Mouse (Mus musculus) small intestine, adult 2 months (tissue): ENCODE results near the gene Rbm5. TPM values are rescaled to one million over a fixed set of nuclear protein-coding genes. Genes with fewer than 3 reads are reported as not detected.

Experiments
- H3K27ac ChIP-seq: fragments of 200-500 bp; 2 replicates; pipeline ENCODE4 v1.5.1; 2012; ENCODE audit warnings: low read depth, low read length, control low read depth, inconsistent platforms; ENCODE audit not compliant: insufficient read depth
- H3K27me3 ChIP-seq: fragments of 200-500 bp; 2 replicates; pipeline ENCODE4 v1.6.1; 2012; ENCODE audit warnings: mild to moderate bottlenecking, moderate library complexity, low read length, inconsistent platforms; ENCODE audit not compliant: control insufficient read depth, insufficient read depth
- H3K36me3 ChIP-seq: fragments of 200-500 bp; 2 replicates; pipeline ENCODE4 v1.6.1; 2012; ENCODE audit warnings: mild to moderate bottlenecking, low read length, control low read depth, inconsistent platforms; ENCODE audit not compliant: control insufficient read depth, insufficient read depth
- H3K4me1 ChIP-seq: fragments of 200-500 bp; 2 replicates; pipeline ENCODE4 v1.6.1; 2012; ENCODE audit warnings: low read length, inconsistent platforms, mixed read lengths; ENCODE audit not compliant: control insufficient read depth, insufficient read depth, insufficient read length
- H3K4me3 ChIP-seq: fragments of 200-500 bp; 2 replicates; pipeline ENCODE4 v1.5.1; 2012; ENCODE audit warnings: low read depth, mild to moderate bottlenecking, control low read depth, inconsistent platforms, low read length, moderate library complexity
- CTCF ChIP-seq: fragments of 200-500 bp; IDR thresholded peaks from 2 replicates; pipeline ENCODE4 v1.5.1; 2012; ENCODE audit warnings: low read depth, mild to moderate bottlenecking, control low read depth, inconsistent platforms, low read length, moderate library complexity, mixed read lengths; ENCODE audit not compliant: insufficient replicate concordance, insufficient read length; ENCODE audit errors: extremely low read depth
- POLR2A ChIP-seq: fragments of 200-500 bp; IDR thresholded peaks from 2 replicates; pipeline ENCODE4 v1.6.1; 2012; ENCODE audit warnings: low read depth, mild to moderate bottlenecking, control low read depth, inconsistent platforms, low read length, moderate library complexity
- WGBS: fragments of 180-500 bp; shearing (Covaris S2); methylation state at CpG from one replicate; pipeline ENCODE4 v1.1.7; 2018; 5-methylcytosine and 5-hydroxymethylcytosine counted together
- polyA plus RNA-seq: library from polyadenylated mRNA; depleted of rRNA; stranded (reverse); fragments of >200 nt; gene quantifications from 2 replicates; pipeline ENCODE4 v1.2.3, GENCODE M21; 2012; rRNA removed

Gene Rbm5
- 18.0 and 48.9 TPM in 2 replicates for polyA plus RNA-seq

DNA sequence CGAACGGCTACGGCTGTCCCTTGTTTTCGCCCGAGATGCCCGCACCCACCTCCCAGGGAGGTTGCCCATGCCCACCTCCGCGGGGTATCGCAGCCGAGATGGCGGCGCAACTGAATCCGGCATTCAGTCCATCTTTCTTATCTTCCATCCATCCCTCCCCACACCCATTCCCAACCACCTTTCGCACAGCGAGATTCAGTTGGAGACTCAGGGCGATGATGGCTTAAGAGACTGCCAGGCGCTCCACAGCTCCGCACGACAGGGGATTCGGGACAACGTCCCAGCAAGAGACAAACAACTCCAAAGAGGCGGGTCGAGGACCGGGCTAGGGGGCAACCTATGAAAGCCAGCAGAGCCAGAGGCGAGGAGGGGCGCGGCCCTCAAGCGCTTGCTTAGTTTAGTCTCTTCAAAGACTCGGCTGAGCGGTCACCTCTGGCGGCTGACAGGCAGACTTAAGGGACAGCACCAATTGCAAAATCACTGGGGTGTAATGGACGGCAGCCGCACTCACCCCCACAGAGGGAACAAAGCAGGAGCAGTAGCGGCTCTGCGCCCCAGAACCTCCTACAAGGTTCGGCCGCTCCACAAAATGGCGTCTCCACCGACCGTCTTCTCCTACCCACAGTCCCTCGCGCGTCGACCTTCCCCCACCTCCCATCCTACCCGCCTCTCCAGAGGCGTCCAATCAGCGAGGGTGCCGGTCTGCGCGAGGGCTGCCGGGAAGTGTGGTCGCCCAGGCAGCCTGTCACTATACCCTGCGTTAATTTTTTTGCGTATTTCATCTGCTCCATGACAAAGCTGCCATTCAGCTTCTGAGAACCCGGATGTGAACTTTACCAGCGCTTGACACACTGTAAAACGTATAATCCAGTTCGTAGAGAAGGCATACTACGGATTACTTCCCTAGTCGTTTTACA, at the start of gene Rbm5:
Gene Rbm5 (minus strand): TSS at position 623 of the 917 bp plus-strand sequence.
- Histone ChIP-seq H3K4me3 (peak within 1 kb of the TSS; percentile 84), H3K36me3 (peaks cover 35% of the 10 kb centered on the region), H3K27me3 (no peaks in the 10 kb centered on the region), H3K27ac (peak within 1 kb of the TSS; percentile 88), H3K4me1 (peaks cover 3% of the 10 kb centered on the region; the same call in 1 of the 2 replicates)
- WGBS, result under 1% methylated on average over 60 of the region's 60 CpGs
- TF ChIP-seq POLR2A (peak; percentile 93), CTCF (no peak)

GRCm38 (mm10) chr9:107812132-107812531, 41.3 kb upstream of the Rbm5 start:
- H3K4me1 ChIP-seq, result no peaks in the 10 kb centered on the region
- TF ChIP-seq CTCF, result no peak
- H3K4me3 ChIP-seq, result no peak overlapping the region
- peaks cover 25% of the 10 kb centered on the region for H3K36me3 ChIP-seq
- H3K27ac ChIP-seq, result no peak overlapping the region
- WGBS, result 91% methylated on average over 1 of the region's 1 CpGs
- no peaks in the 10 kb centered on the region for H3K27me3 ChIP-seq

DNA sequence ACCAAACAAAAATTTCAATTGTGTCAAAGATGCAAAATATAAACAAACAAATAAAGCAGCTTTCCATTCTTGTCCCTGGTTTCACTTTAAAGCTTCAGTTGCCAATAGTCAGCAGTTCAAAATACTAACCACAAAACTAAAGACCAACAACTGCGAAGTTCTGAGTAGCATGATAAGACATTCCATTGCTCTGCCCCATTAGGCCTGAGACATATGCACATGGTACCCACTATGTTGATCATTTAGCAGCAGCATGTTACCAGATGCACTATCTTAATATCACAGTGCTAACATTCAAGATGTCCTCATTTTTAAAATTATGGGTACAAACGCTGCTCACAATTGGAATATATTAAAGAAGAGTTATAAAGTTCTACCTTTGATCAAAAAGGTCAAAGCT, 40.2 kb upstream of the Rbm5 start:
- Histone ChIP-seq H3K27me3 (no peaks in the 10 kb centered on the region), H3K36me3 (peaks cover 20% of the 10 kb centered on the region), H3K4me1 (no peaks in the 10 kb centered on the region), H3K4me3 (no peak overlapping the region), H3K27ac (no peak overlapping the region)
- TF ChIP-seq POLR2A (no peak), CTCF (no peak)
- WGBS, result 92% methylated on average over 2 of the region's 2 CpGs

DNA sequence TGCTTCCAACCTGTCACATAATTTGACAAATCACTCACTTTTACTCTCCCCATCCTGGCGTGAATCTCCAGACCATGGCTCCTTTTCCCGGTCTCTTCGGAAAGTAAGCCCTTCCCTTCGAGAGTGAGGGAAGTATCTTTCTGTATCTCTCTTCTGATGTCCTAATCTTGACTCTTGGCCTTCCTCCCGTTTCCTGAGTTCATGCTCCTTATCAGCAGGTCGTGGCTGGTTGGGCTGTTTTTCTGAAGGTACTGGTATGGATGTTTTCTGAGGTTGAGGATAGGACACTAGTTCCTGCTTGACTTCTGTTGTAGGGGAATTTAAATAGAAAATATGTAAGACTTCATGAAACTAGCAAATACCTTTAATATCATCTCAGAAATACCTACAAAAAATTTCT, 20.9 kb upstream of the Rbm5 start:
- H3K27ac ChIP-seq, result no peak overlapping the region
- no peaks in the 10 kb centered on the region for H3K27me3 ChIP-seq
- H3K4me3 ChIP-seq, result no peak overlapping the region
- TF ChIP-seq CTCF (no peak), POLR2A (no peak)
- H3K4me1 ChIP-seq, result no peaks in the 10 kb centered on the region
- peaks cover 44% of the 10 kb centered on the region for H3K36me3 ChIP-seq
- 70% methylated on average over 6 of the region's 6 CpGs for WGBS

DNA sequence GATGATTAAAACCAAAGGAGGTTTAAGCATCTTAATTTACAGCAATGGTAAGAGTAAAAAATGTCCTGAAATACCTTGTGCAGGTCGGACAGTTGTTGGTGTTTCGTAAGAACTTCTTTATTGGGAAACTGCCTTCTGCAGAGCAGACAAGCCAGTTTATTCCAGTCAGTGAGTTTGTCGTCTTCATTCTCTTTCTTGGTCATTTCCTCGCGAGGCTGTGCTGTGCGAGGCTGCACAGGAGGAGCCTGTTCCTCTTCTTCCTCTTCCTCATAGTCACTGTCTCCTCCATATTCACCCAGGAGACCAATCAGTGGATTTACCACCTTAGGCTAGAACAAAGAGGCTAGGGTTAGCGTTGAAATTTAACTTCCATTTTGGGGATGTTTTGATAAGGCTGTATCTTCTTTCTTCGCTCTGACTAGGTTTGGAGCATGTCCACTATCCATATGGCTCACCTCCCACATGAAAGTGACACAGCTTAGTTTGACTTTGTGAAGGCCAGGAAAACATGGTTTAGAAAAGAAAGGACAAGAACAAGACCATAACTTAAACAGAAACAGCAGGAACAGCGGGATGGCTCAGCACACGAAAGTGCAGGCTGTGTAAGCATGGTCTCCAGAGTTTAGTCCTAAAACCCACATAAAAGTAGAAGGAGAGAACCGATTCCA, 11.9 kb upstream of the Rbm5 start:
- no peaks in the 10 kb centered on the region for H3K27me3 ChIP-seq
- H3K27ac ChIP-seq, result no peak overlapping the region
- no peaks in the 10 kb centered on the region for H3K4me1 ChIP-seq
- H3K4me3 ChIP-seq, result no peak overlapping the region
- no peak for TF ChIP-seq CTCF
- peaks cover 62% of the 10 kb centered on the region for H3K36me3 ChIP-seq
- WGBS, result 89% methylated on average over 11 of the region's 11 CpGs

DNA sequence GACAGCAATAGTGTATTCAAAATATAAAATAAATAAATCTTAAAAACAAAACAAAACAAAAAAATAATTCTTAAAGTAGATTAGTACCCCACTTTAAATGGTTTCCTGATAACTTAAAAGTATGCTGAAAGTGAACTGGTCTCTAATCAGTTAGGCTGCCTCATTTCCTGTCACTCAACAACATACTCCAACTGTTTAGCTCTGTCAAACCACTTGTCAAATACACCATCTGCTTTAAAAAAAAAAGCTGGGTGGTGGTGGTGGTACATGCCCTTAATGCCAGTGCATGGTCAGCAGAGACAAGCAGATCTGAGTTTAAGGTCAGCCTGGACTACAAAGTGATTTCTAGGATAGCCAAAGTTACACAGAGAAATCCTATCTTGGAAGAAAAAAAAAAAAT, 6.0 kb upstream of the Rbm5 start:
- Histone ChIP-seq H3K36me3 (peaks cover 56% of the 10 kb centered on the region), H3K4me1 (no peaks in the 10 kb centered on the region), H3K27ac (no peak overlapping the region), H3K27me3 (no peaks in the 10 kb centered on the region), H3K4me3 (no peak overlapping the region)
- TF ChIP-seq CTCF (no peak), POLR2A (no peak)

GRCm38 (mm10) chr9:107774411-107774810, 3.6 kb upstream of the Rbm5 start:
- whole genome bisulfite sequencing, result 93% methylated on average over 3 of the region's 3 CpGs
- TF ChIP-seq POLR2A (no peak), CTCF (no peak)
- H3K27ac ChIP-seq, result no peak overlapping the region
- no peaks in the 10 kb centered on the region for H3K27me3 ChIP-seq
- H3K4me1 ChIP-seq, result no peaks in the 10 kb centered on the region
- no peak overlapping the region for H3K4me3 ChIP-seq
- peaks cover 38% of the 10 kb centered on the region for H3K36me3 ChIP-seq
